Mouse (Mus musculus): ENCODE data around the gene Adcy9.

Gene Adcy9

DNA sequence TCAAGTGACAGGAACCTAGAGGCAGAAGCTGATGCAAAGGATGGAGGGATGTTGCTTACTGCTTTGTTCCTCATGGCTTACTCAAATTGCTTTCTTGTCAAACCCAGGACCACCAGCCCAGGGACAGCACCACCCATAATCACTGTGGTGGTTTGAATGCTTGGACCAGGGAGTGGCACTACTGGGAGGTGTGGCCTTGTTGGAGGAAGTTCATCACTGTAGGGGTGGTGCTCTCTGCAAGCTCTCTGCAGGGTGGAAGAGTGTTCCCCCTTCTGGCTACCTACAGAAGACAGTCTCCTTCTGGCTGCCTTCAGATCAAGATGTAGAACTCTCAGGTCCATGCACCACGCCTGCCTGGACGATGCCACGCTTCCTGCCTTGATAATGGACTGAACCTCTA, 148.0 kb downstream of the Adcy9 start:
- peak; percentile 81 for DNase-seq (ENCODE audit: low read depth, low spot score)

DNA sequence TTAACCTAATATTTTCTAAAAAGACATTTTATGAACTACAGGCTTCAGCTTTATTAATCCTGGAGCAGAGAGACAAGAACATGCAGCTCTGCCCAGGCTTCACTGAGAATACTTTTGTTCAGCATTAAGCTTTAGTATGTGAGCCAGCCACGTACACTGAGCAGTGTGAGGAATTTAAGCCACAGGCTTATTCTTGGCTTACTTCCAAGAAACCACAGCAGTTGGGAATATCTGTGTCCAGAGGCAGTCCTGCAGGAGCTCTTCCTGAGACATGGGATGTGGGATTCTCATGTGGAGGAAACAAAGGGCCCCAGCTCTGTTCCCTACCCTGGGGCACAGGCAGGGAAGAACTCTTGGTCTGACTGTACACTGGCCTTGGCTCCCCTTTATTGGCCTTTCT, 149.4 kb downstream of the Adcy9 start:
- DNase-seq (ENCODE audit: low read depth, low spot score), result no peak

DNA sequence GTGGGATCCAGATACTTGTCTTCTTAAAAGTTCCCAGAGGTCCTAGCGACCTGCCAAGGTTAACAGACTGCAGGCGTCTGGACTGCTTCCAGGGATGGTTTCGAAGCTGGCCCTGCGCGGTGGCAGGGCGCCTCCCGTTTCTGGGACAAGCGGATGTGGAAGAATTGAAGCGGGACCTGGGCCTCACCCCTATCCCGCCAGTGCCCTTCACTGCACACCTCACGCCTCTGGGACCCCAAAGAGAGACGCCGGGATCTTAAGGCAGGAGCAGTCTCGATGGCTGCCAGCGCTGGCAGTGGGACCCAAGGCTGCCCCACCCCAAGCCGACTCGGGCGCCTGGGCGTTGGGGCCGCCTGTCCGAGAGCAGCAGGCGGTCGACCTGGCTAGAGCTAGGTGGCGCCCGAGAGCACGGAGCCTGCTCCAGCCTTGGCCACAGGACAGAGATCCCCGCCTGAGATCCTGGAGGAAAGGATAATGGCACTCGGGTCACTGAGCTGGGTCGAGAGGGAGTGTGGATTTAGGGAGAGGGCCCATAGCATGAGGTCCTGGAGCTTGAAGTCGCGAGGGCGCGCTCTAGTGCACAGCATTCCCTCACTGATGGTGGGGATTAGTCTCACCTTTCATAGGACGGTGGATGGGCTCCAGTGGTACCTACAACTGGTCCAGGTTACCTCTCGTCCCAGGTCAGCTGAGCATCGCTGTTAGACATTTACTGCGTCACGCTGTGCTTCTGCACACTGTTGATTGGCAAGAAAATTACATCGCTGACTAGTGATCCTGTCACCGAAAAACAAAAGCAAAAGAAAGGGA, 152.2 kb downstream of the Adcy9 start:
- DNase-seq (ENCODE audit: low read depth, low spot score), result peak; percentile 95

DNA sequence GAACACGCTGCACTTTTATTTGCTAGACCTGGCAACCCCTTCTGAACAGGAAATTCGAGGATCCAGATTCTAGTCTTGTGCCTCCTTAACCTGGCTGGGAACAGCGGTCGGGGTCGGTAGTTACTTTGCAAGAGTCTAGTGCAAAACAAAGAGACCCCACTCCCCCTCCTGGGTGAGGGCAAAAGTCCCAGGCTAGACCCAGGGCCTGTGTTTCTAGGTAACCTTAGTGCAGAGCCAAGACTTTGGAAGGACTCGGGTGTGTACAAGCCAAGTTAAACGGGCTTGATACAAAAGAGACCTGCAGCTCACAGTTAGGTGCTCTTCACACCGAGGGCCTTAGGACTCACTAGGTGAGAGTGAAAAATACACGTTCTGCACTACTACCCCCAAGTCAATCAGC, 152.8 kb downstream of the Adcy9 start:
- no peak for DNase-seq (ENCODE audit: low read depth, low spot score)

DNA sequence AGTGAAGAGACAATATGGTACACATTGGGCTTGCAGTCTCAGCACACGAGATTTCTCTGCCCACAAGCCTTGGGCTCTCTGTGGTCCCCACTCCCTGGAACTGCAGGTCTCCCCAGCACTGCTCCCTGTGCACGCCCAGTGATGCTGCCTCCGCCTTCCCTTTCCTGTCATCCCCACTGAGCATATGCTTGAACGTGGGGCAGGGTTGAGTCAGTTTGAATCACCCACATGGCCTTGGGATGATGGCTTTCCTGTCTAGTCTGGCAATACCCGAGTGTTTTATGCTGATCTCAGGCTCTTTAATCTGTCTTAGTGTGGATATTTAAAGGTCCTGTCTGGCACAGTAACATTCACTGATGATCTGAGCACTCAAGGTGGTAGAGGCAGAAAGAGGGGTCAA, 154.9 kb downstream of the Adcy9 start:
- no peak for DNase-seq (ENCODE audit: low read depth, low spot score)

DNA sequence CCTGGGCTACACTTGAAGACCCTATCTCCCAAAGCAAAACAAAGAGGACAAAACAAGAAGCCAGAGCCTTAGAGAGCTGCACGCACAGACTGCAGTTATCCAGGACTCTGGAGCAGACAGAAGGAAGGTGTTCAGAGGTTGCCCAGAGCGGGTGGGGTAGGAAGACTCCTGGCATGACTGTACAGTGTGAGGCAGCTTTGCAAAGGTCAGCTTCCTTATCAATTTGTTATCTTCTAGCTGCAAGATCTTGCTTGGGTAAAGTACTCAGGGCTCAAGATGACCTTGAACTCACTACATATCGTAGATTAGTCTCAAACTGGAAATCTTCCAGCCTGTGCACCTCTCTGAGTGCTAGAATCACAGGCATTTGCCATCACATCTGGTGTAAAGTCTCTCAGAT, 156.8 kb downstream of the Adcy9 start:
- DNase-seq (ENCODE audit: low read depth, low spot score), result no peak

DNA sequence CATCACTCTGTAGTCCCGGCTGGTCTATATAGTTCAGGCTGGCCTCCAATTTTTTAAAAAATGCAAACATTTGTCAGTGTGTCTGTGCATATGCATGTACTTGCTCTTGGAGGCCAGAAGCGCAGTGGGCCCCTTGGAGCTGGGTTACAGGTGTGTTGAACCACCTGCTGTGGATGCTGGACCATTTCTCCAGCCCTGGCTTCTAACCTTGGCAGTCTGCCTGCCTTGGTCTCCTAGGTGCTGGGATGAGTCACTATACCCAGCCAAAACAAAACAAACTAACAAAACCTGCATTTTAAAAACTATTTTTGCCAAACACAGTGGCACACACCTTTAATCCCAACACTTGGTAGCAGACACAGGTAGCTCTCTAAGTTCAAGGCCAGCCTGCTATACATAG, 162.8 kb downstream of the Adcy9 start:
- no peak for DNase-seq (ENCODE audit: low read depth, low spot score)

DNA sequence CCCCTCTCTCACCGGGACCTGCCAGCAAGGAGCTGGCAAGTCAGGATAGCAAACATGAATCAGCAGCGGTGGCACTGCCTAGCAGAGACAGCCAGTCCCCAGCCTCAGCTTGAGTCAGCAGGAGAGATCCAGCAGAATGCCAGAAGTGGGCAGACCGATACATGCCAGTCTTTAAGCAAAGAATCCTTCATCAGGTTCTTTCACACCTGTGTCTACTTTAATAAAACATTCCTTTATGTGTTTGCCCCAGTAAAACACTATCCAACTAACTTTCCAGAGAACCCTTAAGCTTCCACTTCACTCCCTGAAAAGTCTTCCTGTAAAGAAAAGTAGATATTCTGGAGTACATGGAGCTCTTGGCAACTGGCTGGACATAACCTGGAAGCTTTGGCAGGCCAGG, 171.5 kb downstream of the Adcy9 start:
- DNase-seq (ENCODE audit: low read depth, low spot score), result no peak

DNA sequence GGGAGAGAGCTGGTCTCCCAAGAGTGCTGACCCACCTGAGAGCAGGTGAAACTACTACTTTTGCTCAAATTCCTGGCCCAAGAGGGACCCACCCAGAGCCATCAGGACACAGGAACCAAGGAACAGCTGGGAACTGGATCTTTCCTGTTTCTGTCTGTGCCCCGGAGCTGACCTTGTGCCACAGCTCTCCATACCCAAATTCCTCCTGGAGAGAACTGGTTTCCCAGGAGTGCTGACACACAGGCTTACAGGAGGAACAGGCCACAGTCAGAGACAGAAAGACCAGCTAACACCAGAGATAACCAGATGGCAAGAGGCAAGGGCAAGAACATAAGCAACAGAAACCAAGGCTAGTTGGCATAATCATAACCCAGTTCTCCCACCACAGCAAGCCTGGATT, 175.1 kb downstream of the Adcy9 start:
- peak; percentile 62 for DNase-seq (ENCODE audit: low read depth, low spot score)
